Mouse (Mus musculus): Measurements from ENCODE around the gene Ccl25. TPM values are rescaled to one million over a fixed set of nuclear protein-coding genes. Genes with fewer than 3 reads are reported as not detected.
"Not testable (repeated sequence)": the region's sequence is repeated elsewhere in the genome, so short reads cannot be mapped to it uniquely, and the experiment has no call there.

The Ccl25 gene
- polyA plus RNA-seq, 1 experiment: 17.2 TPM

- H3K4me3 ChIP-seq (replicated peaks; ENCODE audit: insufficient read depth, low read depth, low read length): no peak overlapping the region
- no peak for DNase-seq
- WGBS: 32% methylated on average over 19 of the region's 19 CpGs
- H3K27ac ChIP-seq (ENCODE audit: insufficient read depth, low read length): no peak overlapping the region
- TF ChIP-seq CTCF (IDR thresholded peaks at IDR 0.05; ENCODE audit: borderline replicate concordance, insufficient read depth, low read depth, low read length): no peak
- no peak for TF ChIP-seq POLR2A (IDR thresholded peaks at IDR 0.05; ENCODE audit: borderline replicate concordance, insufficient read depth, low read length)
- H3K4me1 ChIP-seq (ENCODE audit: control insufficient read depth, insufficient read depth, low read length): no peaks in the 10 kb centered on the region
- H3K27me3 ChIP-seq (ENCODE audit: control insufficient read depth, insufficient read depth, low read length): no peaks in the 10 kb centered on the region
Observed at GRCm38 (mm10) chr8:4403960-4404879, 79.2 kb downstream of the Ccl25 start.

GRCm38 (mm10) chr8:4404880-4405261 is 79.9 kb downstream of the Ccl25 start:
- H3K4me3 ChIP-seq (replicated peaks; ENCODE audit: insufficient read depth, low read depth, low read length): no peak overlapping the region
- TF ChIP-seq CTCF (IDR thresholded peaks at IDR 0.05; ENCODE audit: borderline replicate concordance, insufficient read depth, low read depth, low read length): no peak
- H3K4me1 ChIP-seq (ENCODE audit: control insufficient read depth, insufficient read depth, low read length): no peaks in the 10 kb centered on the region
- DNase-seq: no peak
- WGBS: 10% methylated on average over 16 of the region's 16 CpGs
- no peak overlapping the region for H3K27ac ChIP-seq (ENCODE audit: insufficient read depth, low read length)
- no peaks in the 10 kb centered on the region for H3K27me3 ChIP-seq (ENCODE audit: control insufficient read depth, insufficient read depth, low read length)

GRCm38 (mm10) chr8:4408425-4408824 is 83.4 kb downstream of the Ccl25 start:
- H3K4me3 ChIP-seq (replicated peaks; ENCODE audit: insufficient read depth, low read depth, low read length); H3K27me3 ChIP-seq (ENCODE audit: control insufficient read depth, insufficient read depth, low read length); DNase-seq; H3K4me1 ChIP-seq (ENCODE audit: control insufficient read depth, insufficient read depth, low read length); H3K27ac ChIP-seq (ENCODE audit: insufficient read depth, low read length): not testable (repeated sequence)
- 79% methylated on average over 6 of the region's 6 CpGs for WGBS

Other genes starting within 250 kb of the Ccl25 start
- 0.38 and 0.46 TPM in 2 replicates for gene Cd209f, start 219.4 kb upstream of the Ccl25 start, polyA plus RNA-seq (2012; rRNA removed)
- gene Cd209g, start 191.1 kb upstream of the Ccl25 start, polyA plus RNA-seq (2012; rRNA removed): 0.20 and 0.21 TPM in 2 replicates
- 66.5 and 73.3 TPM in 2 replicates for gene Evi5l, start 158.6 kb upstream of the Ccl25 start, polyA plus RNA-seq (2012; rRNA removed)
- 8.2 and 8.6 TPM in 2 replicates for gene Prr36, start 107.8 kb upstream of the Ccl25 start, polyA plus RNA-seq (2012; rRNA removed)
- 0.02 TPM in 1 of 2 replicates, not detected in the other for gene Lrrc8e, start 98.4 kb upstream of the Ccl25 start, polyA plus RNA-seq (2012; rRNA removed)
- gene Map2k7, start 86.5 kb upstream of the Ccl25 start, polyA plus RNA-seq (2012; rRNA removed): 85.2 and 86.7 TPM in 2 replicates
- gene Gm49320, start 86.3 kb upstream of the Ccl25 start, polyA plus RNA-seq (2012; rRNA removed): 8.6 and 9.4 TPM in 2 replicates
- 32.6 and 39.8 TPM in 2 replicates for gene Tgfbr3l, start 77.0 kb upstream of the Ccl25 start, polyA plus RNA-seq (2012; rRNA removed)
- gene Snapc2, start 72.1 kb upstream of the Ccl25 start, polyA plus RNA-seq (2012; rRNA removed): 43.8 and 47.0 TPM in 2 replicates
- gene Ctxn1, start 65.9 kb upstream of the Ccl25 start, polyA plus RNA-seq (2012; rRNA removed): 21.8 and 24.1 TPM in 2 replicates
- gene Timm44, start 49.3 kb upstream of the Ccl25 start, polyA plus RNA-seq (2012; rRNA removed): 91.5 and 98.4 TPM in 2 replicates
- 36.8 and 37.3 TPM in 2 replicates for gene Elavl1, start 203 bp downstream of the Ccl25 start, polyA plus RNA-seq (2012; rRNA removed)
- 47.3 and 48.5 TPM in 2 replicates for gene Cers4, start 167.8 kb downstream of the Ccl25 start, polyA plus RNA-seq (2012; rRNA removed)